Mouse (Mus musculus) heart, postnatal 0 days (tissue): Measurements from ENCODE around the gene Akap9. TPM values are rescaled to one million over a fixed set of nuclear protein-coding genes. Genes with fewer than 3 reads are reported as not detected.
"Not testable (repeated sequence)": the region's sequence is repeated elsewhere in the genome, so short reads cannot be mapped to it uniquely, and the experiment has no call there.

Experiments used
- ATAC-seq: fragments of 200-750 bp; cut with Nextera tagmentation; 2 replicates; pipeline ENCODE4 v1.8.0; 2017; ENCODE audit warnings: low read depth, moderate number of reproducible peaks, moderate library complexity; ENCODE audit not compliant: insufficient read depth
- DNase-seq: peaks from one replicate; pipeline ENCODE4 v3.0.0-alpha.2; 2016; ENCODE audit warnings: low spot score
- H3K27ac ChIP-seq: fragments of 300-500 bp; sonication (generic); 2 replicates; pipeline ENCODE4 v1.5.1; 2014; ENCODE audit warnings: low read depth, mild to moderate bottlenecking
- H3K27me3 ChIP-seq: fragments of 300-500 bp; sonication (generic); 2 replicates; pipeline ENCODE4 v1.6.1; 2014; ENCODE audit warnings: low read length, mixed read lengths; ENCODE audit not compliant: control insufficient read depth, insufficient read depth
- H3K36me3 ChIP-seq: fragments of 300-500 bp; sonication (generic); replicated peaks from 2 replicates; pipeline ENCODE4 v1.6.1; 2014; ENCODE audit warnings: low read length, mixed read lengths; ENCODE audit not compliant: control insufficient read depth, insufficient read depth
- H3K4me1 ChIP-seq: fragments of 300-500 bp; sonication (generic); 2 replicates; pipeline ENCODE4 v1.6.1; 2014; ENCODE audit warnings: antibody characterized with exemption; ENCODE audit not compliant: control insufficient read depth, insufficient read depth
- H3K4me2 ChIP-seq: fragments of 300-500 bp; sonication (generic); 2 replicates; pipeline ENCODE4 v1.6.1; 2014; ENCODE audit warnings: low read depth, mild to moderate bottlenecking, low read length, moderate library complexity
- H3K4me3 ChIP-seq: fragments of 300-500 bp; sonication (generic); 2 replicates; pipeline ENCODE4 v1.5.1; 2014; ENCODE audit warnings: low read depth, low read length
- H3K9ac ChIP-seq: fragments of 300-500 bp; sonication (generic); replicated peaks from 2 replicates; pipeline ENCODE4 v1.6.1; 2014; ENCODE audit warnings: low read depth, low read length, mixed read lengths
- H3K9me3 ChIP-seq: fragments of 300-500 bp; sonication (generic); replicated peaks from 2 replicates; pipeline ENCODE4 v1.6.1; 2016; ENCODE audit warnings: low read length; ENCODE audit not compliant: control insufficient read depth
- CTCF ChIP-seq: IDR thresholded peaks from 2 replicates; pipeline ENCODE4 v1.5.1; 2016; ENCODE audit warnings: antibody characterized with exemption, control low read depth, low read depth
- EP300 ChIP-seq: IDR thresholded peaks from 2 replicates; pipeline ENCODE4 v1.6.1; 2016; ENCODE audit warnings: antibody characterized with exemption, low read depth
- WGBS: fragments of 180-500 bp; shearing (Covaris S2); extraction: QIAGEN DNeasy Blood & Tissue Kit; methylation state at CpG from one replicate; pipeline ENCODE4 v1.1.7; 2014; 5-methylcytosine and 5-hydroxymethylcytosine counted together
- polyA plus RNA-seq: library from polyadenylated mRNA; unstranded; fragments of >200 nt; fragmentation: Nextera tagmentation; extraction: Ambion mirVana; gene quantifications from 2 replicates; pipeline ENCODE4 v1.2.1, GENCODE M21; 2015
- total RNA-seq: library from RNA; depleted of rRNA; stranded (reverse); fragments of >200 nt; gene quantifications from 2 replicates; pipeline ENCODE4 v1.2.3, GENCODE M21; 2014; ENCODE audit warnings: low replicate concordance

Gene Akap9
- total and polyA plus RNA-seq, 2 experiments from 2014 or later, result 31.6 to 84.3 TPM

- Histone ChIP-seq H3K27ac (no peak overlapping the region), H3K4me2 (no peak overlapping the region), H3K27me3 (no peaks in the 10 kb centered on the region), H3K9ac (no peak overlapping the region), H3K36me3 (no peaks in the 10 kb centered on the region), H3K4me1 (peaks cover 30% of the 10 kb centered on the region), H3K9me3 (no peaks in the 10 kb centered on the region), H3K4me3 (no peak overlapping the region)
- no peak for ATAC-seq
- no peak for TF ChIP-seq EP300
- TF ChIP-seq CTCF, result no peak
- DNase-seq, result no peak
- WGBS, result 92% methylated on average over 3 of the region's 3 CpGs
These were observed 5.7 kb downstream of the Akap9 start for GRCm38 (mm10) chr5:3933551-3933950.

GRCm38 (mm10) chr5:3935266-3935665 is 7.4 kb downstream of the Akap9 start:
- WGBS, result 80% methylated on average over 5 of the region's 5 CpGs

GRCm38 (mm10) chr5:3935778-3936554 is 8.1 kb downstream of the Akap9 start:
- H3K4me2 ChIP-seq, result no peak overlapping the region
- no peaks in the 10 kb centered on the region for H3K36me3 ChIP-seq
- ATAC-seq (no peak), DNase-seq (no peak)
- TF ChIP-seq EP300 (no peak), CTCF (no peak)
- no peaks in the 10 kb centered on the region for H3K9me3 ChIP-seq
- 76% methylated on average over 8 of the region's 8 CpGs for WGBS
- H3K27me3 ChIP-seq, result no peaks in the 10 kb centered on the region
- H3K27ac ChIP-seq, result no peak overlapping the region
- H3K4me3 ChIP-seq, result no peak overlapping the region
- no peak overlapping the region for H3K9ac ChIP-seq
- H3K4me1 ChIP-seq, result peaks cover 20% of the 10 kb centered on the region

More at GRCm38 (mm10) chr5:3935266-3935665, 7.4 kb downstream of the Akap9 start:
- peaks cover 21% of the 10 kb centered on the region for H3K4me1 ChIP-seq
- H3K27me3 ChIP-seq, result no peaks in the 10 kb centered on the region
- no peak for ATAC-seq
- TF ChIP-seq CTCF, result no peak
- TF ChIP-seq EP300, result no peak
- DNase-seq, result no peak
- H3K4me2 ChIP-seq, result no peak overlapping the region
- no peak overlapping the region for H3K27ac ChIP-seq
- H3K9me3 ChIP-seq, result no peaks in the 10 kb centered on the region
- H3K36me3 ChIP-seq, result no peaks in the 10 kb centered on the region
- no peak overlapping the region for H3K9ac ChIP-seq
- H3K4me3 ChIP-seq, result no peak overlapping the region

GRCm38 (mm10) chr5:3938905-3939304 is 11.1 kb downstream of the Akap9 start:
- Histone ChIP-seq H3K9ac (no peak overlapping the region), H3K27me3 (no peaks in the 10 kb centered on the region), H3K9me3 (no peaks in the 10 kb centered on the region), H3K4me3 (no peak overlapping the region), H3K4me2 (no peak overlapping the region), H3K36me3 (no peaks in the 10 kb centered on the region), H3K4me1 (peaks cover 20% of the 10 kb centered on the region), H3K27ac (no peak overlapping the region)
- DNase-seq, result no peak
- ATAC-seq, result no peak
- TF ChIP-seq EP300 (no peak), CTCF (no peak)
- WGBS, result 74% methylated on average over 3 of the region's 3 CpGs

- no peak for TF ChIP-seq EP300
- TF ChIP-seq CTCF, result no peak
- DNase-seq (no peak), ATAC-seq (no peak)
- no peak overlapping the region for H3K4me3 ChIP-seq
- H3K9me3 ChIP-seq, result no peaks in the 10 kb centered on the region
- no peak overlapping the region for H3K9ac ChIP-seq
- H3K4me1 ChIP-seq, result peaks cover 20% of the 10 kb centered on the region
- 86% methylated on average over 5 of the region's 5 CpGs for WGBS
- H3K36me3 ChIP-seq, result no peaks in the 10 kb centered on the region
- no peak overlapping the region for H3K27ac ChIP-seq
- H3K27me3 ChIP-seq, result no peaks in the 10 kb centered on the region
- no peak overlapping the region for H3K4me2 ChIP-seq
These were observed 11.5 kb downstream of the Akap9 start for GRCm38 (mm10) chr5:3939335-3939734.

- no peak for TF ChIP-seq EP300
- no peak for TF ChIP-seq CTCF
- 95% methylated on average over 2 of the region's 2 CpGs for WGBS
- no peak for DNase-seq
These were observed 13.4 kb downstream of the Akap9 start for GRCm38 (mm10) chr5:3941240-3941639.

GRCm38 (mm10) chr5:3943169-3943568 is 15.3 kb downstream of the Akap9 start:
- not testable (repeated sequence) for H3K36me3 ChIP-seq, H3K9me3 ChIP-seq, H3K9ac ChIP-seq, DNase-seq, H3K4me1 ChIP-seq, ATAC-seq, H3K27ac ChIP-seq, H3K4me3 ChIP-seq, H3K27me3 ChIP-seq, H3K4me2 ChIP-seq
- WGBS, result 87% methylated on average over 4 of the region's 4 CpGs

More at GRCm38 (mm10) chr5:3941240-3941639, 13.4 kb downstream of the Akap9 start:
- no peak for ATAC-seq
- Histone ChIP-seq H3K9me3 (no peaks in the 10 kb centered on the region), H3K27ac (no peak overlapping the region), H3K36me3 (no peaks in the 10 kb centered on the region), H3K4me3 (no peak overlapping the region), H3K9ac (no peak overlapping the region), H3K4me2 (no peak overlapping the region), H3K4me1 (peaks cover 20% of the 10 kb centered on the region), H3K27me3 (no peaks in the 10 kb centered on the region)
